Mouse (Mus musculus) cerebellum, adult 2 months (tissue): ENCODE results near the gene Mast4.

Experiments used
- CTCF ChIP-seq: fragments of 200-500 bp; IDR thresholded peaks from 2 replicates; pipeline ENCODE4 v1.5.1; 2011; ENCODE audit warnings: low read depth, mild to moderate bottlenecking, control low read depth, low read length, moderate library complexity, borderline replicate concordance; ENCODE audit not compliant: insufficient read depth
- POLR2A ChIP-seq: fragments of 200-500 bp; IDR thresholded peaks from 2 replicates; pipeline ENCODE4 v1.6.1; 2011; ENCODE audit warnings: low read length, control low read depth, borderline replicate concordance; ENCODE audit not compliant: insufficient read depth

GRCm38 (mm10) chr13:103319881-103320280 lies 14.4 kb downstream of the Mast4 start:
- no peak for TF ChIP-seq CTCF
- TF ChIP-seq POLR2A: no peak
